Mouse (Mus musculus) stomach, embryonic 15.5 days (tissue): ENCODE data around the gene Capzb. TPM values are rescaled to one million over a fixed set of nuclear protein-coding genes. Genes with fewer than 3 reads are reported as not detected.

Experiments used
- ATAC-seq: fragments of 200-750 bp; cut with Nextera tagmentation; 2 replicates; pipeline ENCODE4 v1.8.0; 2017; ENCODE audit warnings: low read depth, moderate number of reproducible peaks, moderate TSS enrichment; ENCODE audit not compliant: insufficient read depth, low FRiP score
- H3K27ac ChIP-seq: fragments of 300-500 bp; sonication (generic); 2 replicates; pipeline ENCODE4 v1.5.1; 2015; ENCODE audit warnings: mild to moderate bottlenecking, inconsistent platforms
- H3K27me3 ChIP-seq: fragments of 300-500 bp; sonication (generic); replicated peaks from 2 replicates; pipeline ENCODE4 v1.6.1; 2015; ENCODE audit warnings: inconsistent platforms
- H3K36me3 ChIP-seq: fragments of 300-500 bp; sonication (generic); 2 replicates; pipeline ENCODE4 v1.6.1; 2015; ENCODE audit warnings: inconsistent platforms
- H3K4me1 ChIP-seq: fragments of 300-500 bp; sonication (generic); 2 replicates; pipeline ENCODE4 v1.6.1; 2015; ENCODE audit warnings: inconsistent platforms
- H3K4me2 ChIP-seq: fragments of 300-500 bp; sonication (generic); 2 replicates; pipeline ENCODE4 v1.6.1; 2015; ENCODE audit warnings: mild to moderate bottlenecking, inconsistent platforms
- H3K4me3 ChIP-seq: fragments of 300-500 bp; sonication (generic); replicated peaks from 2 replicates; pipeline ENCODE4 v1.5.1; 2015; ENCODE audit warnings: inconsistent platforms
- H3K9ac ChIP-seq: fragments of 300-500 bp; sonication (generic); 2 replicates; pipeline ENCODE4 v1.6.1; 2015; ENCODE audit warnings: inconsistent platforms
- H3K9me3 ChIP-seq: fragments of 300-500 bp; sonication (generic); 2 replicates; pipeline ENCODE4 v1.6.1; 2016; ENCODE audit warnings: inconsistent platforms
- WGBS: fragments of 180-500 bp; shearing (Covaris S2); methylation state at CpG from one replicate; pipeline ENCODE4 v1.1.7; 2015; 5-methylcytosine and 5-hydroxymethylcytosine counted together
- polyA plus RNA-seq: library from polyadenylated mRNA; unstranded; fragments of >200 nt; fragmentation: Nextera tagmentation; extraction: Ambion mirVana; gene quantifications from 2 replicates; pipeline ENCODE4 v1.2.1, GENCODE M21; 2015

The Capzb gene
- polyA plus RNA-seq, 1 experiment from 2014 or later = 375 TPM

DNA sequence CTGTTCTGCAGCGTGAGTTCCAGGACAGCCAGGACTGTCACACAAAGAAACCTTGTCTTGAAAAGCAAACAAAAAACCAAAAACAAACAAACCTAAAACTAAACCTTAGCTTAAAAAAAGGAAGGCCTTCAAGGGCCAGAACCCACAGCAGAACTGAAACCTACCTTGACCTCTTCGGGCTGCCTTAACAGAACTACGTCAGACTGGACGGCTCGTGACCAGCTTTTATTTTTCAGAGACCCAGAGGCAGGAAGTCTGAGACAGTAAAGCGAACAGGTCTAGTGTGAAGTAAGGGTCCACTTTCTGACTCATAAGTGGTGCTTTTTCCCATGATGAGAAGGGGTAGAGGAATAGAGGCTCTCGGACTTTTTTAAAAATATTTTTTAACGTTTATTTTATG, 26.5 kb upstream of the Capzb start:
- no peaks in the 10 kb centered on the region for H3K36me3 ChIP-seq
- WGBS = 71% methylated on average over 8 of the region's 8 CpGs
- no peak overlapping the region for H3K9ac ChIP-seq
- H3K27ac ChIP-seq = no peak overlapping the region
- H3K4me3 ChIP-seq = no peak overlapping the region
- ATAC-seq = no peak
- no peaks in the 10 kb centered on the region for H3K9me3 ChIP-seq
- no peaks in the 10 kb centered on the region; the same call in 1 of the 2 replicates for H3K4me1 ChIP-seq
- no peaks in the 10 kb centered on the region for H3K27me3 ChIP-seq
- H3K4me2 ChIP-seq = no peak overlapping the region

DNA sequence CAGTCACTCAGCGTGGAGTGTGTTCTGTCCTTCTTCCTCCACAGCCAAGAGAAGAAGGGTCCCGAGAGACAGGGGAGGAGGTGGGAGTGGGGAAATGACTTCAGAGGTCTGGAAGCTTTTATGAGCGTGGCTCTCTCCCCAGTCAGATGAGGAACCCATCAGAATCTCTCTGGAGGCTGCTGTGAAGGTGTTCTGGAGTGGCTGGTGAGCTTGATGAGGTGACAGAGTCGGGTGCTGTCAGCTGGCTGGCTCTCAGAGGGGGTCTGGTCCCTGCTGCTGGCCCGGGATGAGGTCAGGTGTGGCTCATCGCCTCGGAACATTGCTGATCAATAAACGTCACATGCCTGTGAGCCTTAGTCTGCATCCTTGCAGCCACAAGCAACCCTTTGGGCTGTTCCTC, 25.6 kb upstream of the Capzb start:
- Histone ChIP-seq H3K4me2 (no peak overlapping the region), H3K9ac (no peak overlapping the region), H3K4me3 (no peak overlapping the region), H3K9me3 (no peaks in the 10 kb centered on the region), H3K27ac (no peak overlapping the region), H3K4me1 (no peaks in the 10 kb centered on the region; the same call in 1 of the 2 replicates), H3K27me3 (no peaks in the 10 kb centered on the region), H3K36me3 (no peaks in the 10 kb centered on the region)
- ATAC-seq = no peak
- WGBS = 60% methylated on average over 8 of the region's 8 CpGs

DNA sequence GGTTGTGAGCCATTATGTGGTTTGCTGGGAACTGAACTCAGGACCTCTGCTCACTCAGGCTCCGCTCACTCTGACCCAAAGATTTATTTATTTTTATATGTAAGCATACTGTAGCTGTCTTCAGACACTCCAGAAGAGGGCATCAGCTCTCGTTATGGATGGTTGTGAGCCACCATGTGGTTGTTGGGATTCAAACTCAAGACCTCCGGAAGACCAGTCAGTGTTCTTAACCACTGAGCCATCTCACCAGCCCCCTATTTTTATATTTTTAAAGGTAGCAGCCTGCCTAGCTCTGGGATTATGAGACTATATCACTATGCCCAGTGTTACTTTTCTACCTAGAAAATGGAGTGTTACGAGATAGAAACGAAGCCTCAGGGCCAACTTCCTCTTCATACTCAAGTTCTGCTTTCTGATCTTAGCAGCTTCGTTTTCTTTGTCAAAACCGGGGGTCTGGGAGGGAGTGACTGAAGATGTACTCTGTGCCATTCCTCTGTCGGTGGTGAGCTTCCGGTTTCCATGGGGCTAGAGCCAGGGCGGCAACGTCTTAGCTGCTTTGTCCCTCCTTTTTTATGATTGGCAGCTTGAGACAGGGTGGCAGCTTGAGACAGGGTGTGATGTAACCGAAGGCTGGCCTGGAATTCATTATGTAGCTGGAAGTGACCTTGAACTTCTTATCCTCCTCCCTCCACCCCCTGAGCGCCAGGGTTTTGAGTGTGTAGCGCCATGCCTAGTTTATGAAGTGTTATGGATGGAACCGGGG, 23.5 kb upstream of the Capzb start:
- 70% methylated on average over 15 of the region's 15 CpGs for whole genome bisulfite sequencing
- Histone ChIP-seq H3K4me1 (no peaks in the 10 kb centered on the region; the same call in 1 of the 2 replicates), H3K27ac (no peak overlapping the region), H3K4me3 (no peak overlapping the region), H3K27me3 (no peaks in the 10 kb centered on the region), H3K4me2 (no peak overlapping the region), H3K9me3 (no peaks in the 10 kb centered on the region), H3K9ac (no peak overlapping the region), H3K36me3 (no peaks in the 10 kb centered on the region)
- no peak for ATAC-seq

DNA sequence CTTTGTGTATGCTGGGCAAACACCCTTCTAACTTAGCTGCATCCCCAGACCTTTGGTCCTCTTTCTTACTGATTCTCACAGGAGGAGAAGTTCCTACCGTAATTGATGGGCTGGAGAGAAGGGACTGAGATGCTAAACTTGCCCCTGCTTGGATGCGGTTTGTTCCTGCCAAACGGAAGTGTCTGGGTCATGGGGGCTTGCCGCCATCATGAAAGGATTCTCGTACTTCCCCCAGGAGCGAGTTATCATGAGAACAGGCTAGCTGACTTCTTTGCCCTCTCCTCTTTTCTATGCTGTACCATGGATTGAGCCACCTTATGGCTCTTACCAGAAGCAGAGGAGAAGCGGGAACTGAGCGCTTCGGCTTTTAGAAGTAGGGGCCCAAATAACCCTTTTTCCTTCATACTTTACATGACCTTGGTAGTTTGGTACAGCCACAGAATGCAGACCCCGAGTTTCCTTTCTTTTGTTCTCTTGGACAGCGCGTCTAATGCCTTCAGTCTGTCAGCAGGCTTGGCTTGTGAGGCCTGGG, 22.9 kb upstream of the Capzb start:
- WGBS = 77% methylated on average over 12 of the region's 12 CpGs
- no peak for ATAC-seq
- Histone ChIP-seq H3K27me3 (no peaks in the 10 kb centered on the region), H3K4me1 (peaks cover 3% of the 10 kb centered on the region; the same call in 1 of the 2 replicates), H3K9ac (no peak overlapping the region), H3K4me3 (no peak overlapping the region), H3K4me2 (no peak overlapping the region), H3K27ac (no peak overlapping the region), H3K9me3 (no peaks in the 10 kb centered on the region), H3K36me3 (no peaks in the 10 kb centered on the region)

DNA sequence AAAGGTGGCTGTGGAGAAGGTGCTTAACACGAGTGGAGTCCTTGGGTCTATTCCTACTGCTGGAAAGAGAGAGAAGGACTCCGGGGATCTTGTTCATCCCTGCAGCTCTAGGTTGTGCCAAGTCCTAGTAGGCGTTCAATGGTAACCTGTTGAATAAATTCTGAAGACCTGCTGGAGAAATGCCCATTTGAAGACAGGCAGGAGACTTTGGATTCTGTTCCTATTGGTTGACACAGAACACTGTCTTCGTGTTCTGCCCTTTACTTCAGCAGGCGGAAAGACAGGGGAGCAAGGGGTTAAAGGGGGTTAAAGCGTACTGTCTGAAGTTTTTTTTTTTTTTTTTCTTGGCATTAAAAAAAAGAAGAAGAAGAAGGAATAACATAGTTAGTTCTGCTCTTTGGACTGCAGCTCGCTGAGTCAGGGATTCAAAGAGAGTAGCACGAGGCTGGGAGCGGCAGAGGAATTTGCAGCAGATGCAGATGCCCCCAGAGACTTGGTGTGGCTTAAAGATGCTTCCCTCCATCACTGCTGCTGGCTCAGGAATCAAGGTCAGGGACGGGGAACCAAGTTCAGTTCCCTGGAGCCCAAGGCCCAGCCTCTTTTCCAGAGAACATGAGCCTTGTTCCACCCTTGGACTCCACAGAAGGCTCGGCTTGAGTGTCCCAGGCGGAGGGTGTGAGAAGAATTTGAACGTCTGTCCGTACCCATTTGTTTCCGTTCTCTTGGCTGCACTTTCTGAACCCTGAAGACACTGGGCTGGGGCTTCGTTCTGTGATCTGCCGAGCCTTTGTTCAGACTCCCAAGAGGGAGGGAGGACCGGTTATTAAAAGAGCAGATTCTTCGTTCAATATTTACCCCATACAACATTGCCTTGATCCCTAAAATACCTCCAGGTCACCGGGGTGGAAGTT, 17.4 kb upstream of the Capzb start:
- H3K27ac ChIP-seq = peak overlapping the region; percentile 45; the same call in 1 of the 2 replicates
- ATAC-seq = no peak
- WGBS = 32% methylated on average over 20 of the region's 20 CpGs
- H3K4me2 ChIP-seq = no peak overlapping the region
- no peaks in the 10 kb centered on the region for H3K27me3 ChIP-seq
- no peak overlapping the region for H3K9ac ChIP-seq
- H3K9me3 ChIP-seq = no peaks in the 10 kb centered on the region
- no peaks in the 10 kb centered on the region for H3K36me3 ChIP-seq
- peaks cover 14% of the 10 kb centered on the region; the same call in 1 of the 2 replicates for H3K4me1 ChIP-seq
- H3K4me3 ChIP-seq = no peak overlapping the region

DNA sequence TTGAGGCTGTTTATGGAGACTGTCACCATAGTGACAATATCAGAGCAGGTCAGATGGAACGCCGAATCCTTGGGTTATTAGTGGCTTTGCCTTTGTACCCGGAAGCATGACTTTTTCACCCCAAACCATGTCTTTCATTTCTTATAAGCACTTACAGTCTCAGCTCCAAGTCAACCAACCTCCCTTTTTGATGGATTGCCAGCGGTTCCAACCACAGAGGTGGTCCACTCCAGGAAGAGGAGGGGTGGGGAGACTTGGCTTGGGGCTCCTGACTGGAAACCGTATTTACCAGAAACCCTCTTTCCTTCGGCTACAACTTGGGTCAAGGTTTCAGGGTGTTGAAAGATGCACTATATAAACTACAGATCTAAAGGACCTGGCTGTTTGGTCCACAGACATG, 16.7 kb upstream of the Capzb start:
- H3K4me1 ChIP-seq = peaks cover 20% of the 10 kb centered on the region; the same call in 1 of the 2 replicates
- H3K27ac ChIP-seq = peak overlapping the region; percentile 33; the same call in 1 of the 2 replicates
- H3K9ac ChIP-seq = no peak overlapping the region
- no peak overlapping the region for H3K4me3 ChIP-seq
- no peak overlapping the region for H3K4me2 ChIP-seq
- H3K27me3 ChIP-seq = no peaks in the 10 kb centered on the region
- no peaks in the 10 kb centered on the region for H3K9me3 ChIP-seq
- ATAC-seq = no peak; the same call in 1 of the 2 replicates
- WGBS = 22% methylated on average over 6 of the region's 6 CpGs
- H3K36me3 ChIP-seq = no peaks in the 10 kb centered on the region

DNA sequence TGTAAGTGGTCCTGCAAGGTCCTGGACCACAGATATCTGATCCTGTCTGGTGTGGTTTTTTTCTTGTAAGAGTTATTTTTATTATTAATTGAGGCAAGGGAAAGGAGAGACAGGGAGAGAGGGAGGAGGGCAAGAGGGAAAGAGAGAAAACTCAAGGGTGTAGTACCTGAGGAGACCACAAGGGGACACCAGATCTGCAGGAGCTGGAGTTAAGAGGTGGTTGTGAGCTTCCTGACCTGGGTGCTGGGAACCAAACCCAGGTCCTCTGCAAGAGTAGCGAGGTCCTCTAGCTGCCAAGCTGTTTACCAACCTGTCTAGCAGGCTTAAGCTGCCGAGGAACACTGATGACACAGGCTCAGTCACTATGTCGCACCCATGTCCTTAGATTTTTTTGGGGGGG, 14.8 kb upstream of the Capzb start:
- no peak overlapping the region for H3K4me3 ChIP-seq

DNA sequence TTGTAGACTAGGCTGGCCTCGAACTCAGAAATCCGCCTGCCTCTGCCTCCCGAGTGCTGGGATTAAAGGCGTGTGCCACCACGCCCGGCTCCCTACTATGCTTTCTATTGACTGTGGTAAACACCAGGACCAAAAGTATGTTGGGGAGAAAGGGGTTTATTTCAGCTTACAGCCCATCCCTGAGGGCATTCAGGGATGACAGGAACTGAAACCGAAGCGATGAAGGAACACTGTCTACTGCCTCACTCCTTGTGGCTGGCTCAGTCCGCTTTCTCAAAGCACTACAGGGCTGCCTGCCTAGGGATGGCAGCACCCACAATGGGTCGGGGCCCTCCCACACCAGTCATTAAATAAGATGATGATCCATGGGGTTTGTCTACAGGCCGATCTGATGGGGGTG, 14.3 kb upstream of the Capzb start:
- Histone ChIP-seq H3K9me3 (no peaks in the 10 kb centered on the region), H3K4me2 (no peak overlapping the region), H3K4me1 (peaks cover 20% of the 10 kb centered on the region; the same call in 1 of the 2 replicates), H3K27me3 (no peaks in the 10 kb centered on the region), H3K4me3 (no peak overlapping the region), H3K27ac (no peak overlapping the region), H3K36me3 (no peaks in the 10 kb centered on the region), H3K9ac (no peak overlapping the region)
- ATAC-seq = no peak
- WGBS = 95% methylated on average over 11 of the region's 11 CpGs

More for the DNA sequence above, 14.8 kb upstream of the Capzb start:
- Histone ChIP-seq H3K36me3 (no peaks in the 10 kb centered on the region), H3K27me3 (no peaks in the 10 kb centered on the region), H3K9me3 (no peaks in the 10 kb centered on the region), H3K4me1 (peaks cover 20% of the 10 kb centered on the region; the same call in 1 of the 2 replicates), H3K27ac (no peak overlapping the region), H3K4me2 (no peak overlapping the region), H3K9ac (no peak overlapping the region)
- no peak for ATAC-seq
- WGBS = 91% methylated on average over 3 of the region's 3 CpGs

DNA sequence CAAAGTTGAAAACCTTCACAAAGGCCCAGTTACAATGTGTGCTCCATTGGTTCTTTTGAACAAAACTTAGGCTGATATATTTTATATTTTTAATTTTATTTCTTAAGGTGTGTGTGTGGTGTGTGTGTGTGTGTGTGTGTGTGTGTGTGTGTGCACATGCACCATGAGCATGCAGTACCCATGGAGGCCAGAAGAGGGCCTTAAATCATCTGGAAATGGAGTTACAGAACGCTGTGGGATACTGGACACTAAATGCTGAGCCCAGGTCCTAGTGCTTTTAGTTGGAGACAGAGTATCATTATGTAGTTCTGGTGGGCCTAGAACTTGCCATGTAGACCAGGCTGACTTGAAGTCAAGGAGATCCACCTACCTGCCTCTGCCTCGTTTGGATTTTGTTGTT, 13.5 kb upstream of the Capzb start:
- Histone ChIP-seq H3K27me3 (no peaks in the 10 kb centered on the region), H3K27ac (peak overlapping the region; percentile 70; the same call in 1 of the 2 replicates), H3K4me1 (peaks cover 20% of the 10 kb centered on the region; the same call in 1 of the 2 replicates), H3K4me2 (no peak overlapping the region), H3K4me3 (no peak overlapping the region), H3K9me3 (no peaks in the 10 kb centered on the region), H3K9ac (no peak overlapping the region), H3K36me3 (no peaks in the 10 kb centered on the region)
- WGBS = 81% methylated on average over 2 of the region's 2 CpGs
- no peak for ATAC-seq

DNA sequence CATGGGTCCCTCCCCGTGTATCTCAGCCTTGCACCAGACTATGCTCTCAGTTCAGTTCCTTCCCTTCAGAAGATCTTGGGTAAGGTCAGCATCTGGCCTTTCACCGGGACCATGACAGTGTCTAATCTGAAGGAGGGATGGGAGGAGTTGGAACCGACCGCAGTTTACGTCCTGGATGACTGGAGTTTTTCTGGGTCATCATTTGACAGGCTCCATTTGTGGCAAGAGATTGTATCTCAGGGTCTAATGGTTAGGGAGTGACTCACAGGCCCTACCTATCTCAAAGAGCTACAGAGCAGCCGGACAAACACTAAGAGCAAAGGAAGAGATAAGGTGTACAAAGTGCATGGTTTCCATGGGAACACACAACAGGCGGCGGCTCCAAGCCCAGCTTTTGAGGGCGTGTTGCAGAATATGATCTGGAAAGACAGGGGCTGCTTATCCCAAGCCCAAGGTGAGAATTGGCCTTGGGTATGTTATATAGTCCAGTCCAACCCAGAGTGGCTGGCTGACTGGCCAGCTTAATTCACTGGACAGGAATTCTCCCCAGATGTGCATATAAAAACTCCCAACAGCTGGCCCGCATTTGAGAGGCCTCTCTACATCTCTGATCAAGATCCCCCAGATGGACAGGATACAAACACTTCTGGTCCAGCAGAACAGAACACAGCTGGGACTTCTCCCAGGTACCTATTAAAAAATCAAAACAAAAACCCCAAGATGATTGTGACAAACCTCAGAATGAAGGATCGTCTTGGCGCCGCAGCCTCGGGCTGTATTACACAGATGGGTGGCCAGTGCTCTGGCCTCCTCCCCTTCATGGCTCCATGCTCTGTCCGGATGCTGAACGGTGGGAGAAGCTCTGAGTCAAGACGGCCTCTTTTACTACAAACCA, 12.7 kb upstream of the Capzb start:
- Histone ChIP-seq H3K27me3 (no peaks in the 10 kb centered on the region), H3K9ac (no peak overlapping the region), H3K36me3 (no peaks in the 10 kb centered on the region), H3K4me1 (peaks cover 17% of the 10 kb centered on the region; the same call in 1 of the 2 replicates), H3K4me3 (no peak overlapping the region), H3K27ac (peak overlapping the region; percentile 70), H3K4me2 (no peak overlapping the region), H3K9me3 (no peaks in the 10 kb centered on the region)
- WGBS = 35% methylated on average over 17 of the region's 17 CpGs
- peak; percentile 80 for ATAC-seq

DNA sequence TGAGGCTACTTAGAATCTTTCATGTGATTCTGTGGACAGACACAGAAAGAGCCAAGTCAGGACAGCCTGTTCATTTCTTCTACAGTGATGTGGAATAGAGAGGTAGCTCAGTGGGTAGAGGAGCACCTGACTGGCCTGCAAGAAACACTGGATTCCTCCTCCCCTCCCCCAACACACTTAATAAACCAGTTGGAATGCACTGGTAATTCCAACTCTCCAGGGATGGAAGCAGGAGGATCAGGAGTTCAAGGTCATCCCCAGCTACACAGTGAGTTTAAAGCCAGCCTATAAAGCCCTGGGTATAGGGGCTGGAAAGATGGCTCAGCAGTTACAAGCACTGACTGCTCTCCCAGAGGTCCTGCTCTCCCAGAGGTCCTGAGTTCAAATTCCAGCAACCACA, 10.2 kb upstream of the Capzb start:
- H3K4me2 ChIP-seq = no peak overlapping the region
- H3K4me3 ChIP-seq = no peak overlapping the region
- H3K27me3 ChIP-seq = no peaks in the 10 kb centered on the region
- H3K9ac ChIP-seq = no peak overlapping the region
- no peak for ATAC-seq
- H3K27ac ChIP-seq = no peak overlapping the region
- H3K9me3 ChIP-seq = no peaks in the 10 kb centered on the region
- no peaks in the 10 kb centered on the region for H3K36me3 ChIP-seq
- peaks cover 22% of the 10 kb centered on the region; the same call in 1 of the 2 replicates for H3K4me1 ChIP-seq
